8 mouse cellular contexts compared by ENCODE assay signal in genomic region chr5:35138183-35138611, GRCm38 (mm10). TPM values are rescaled to one million over a fixed set of nuclear protein-coding genes. Genes with fewer than 3 reads are reported as not detected.
DNase-seq lines count a peak whose midpoint lies in the region; ATAC-seq and TF ChIP-seq lines count a peak whose summit lies in the region.

No protein-coding gene starts in this region.

- no peak overlapping the region for H3K4me3 ChIP-seq in hindbrain, postnatal 0 days (ENCODE audit: low read length)
- no peak overlapping the region for H3K4me3 ChIP-seq in lung, embryonic 16.5 days (ENCODE audit: low read length)
- H3K4me3 ChIP-seq in kidney, embryonic 15.5 days (replicated peaks), result no peak overlapping the region

- no peaks in the 10 kb centered on the region for H3K36me3 ChIP-seq in hindbrain, postnatal 0 days (ENCODE audit: insufficient read depth, low read length)
- H3K36me3 ChIP-seq in lung, embryonic 16.5 days (ENCODE audit: control insufficient read depth, insufficient read depth, low read length), result no peaks in the 10 kb centered on the region
- H3K36me3 ChIP-seq in kidney, embryonic 15.5 days, result no peaks in the 10 kb centered on the region

- H3K27me3 ChIP-seq in hindbrain, postnatal 0 days (ENCODE audit: insufficient read depth, low read length), result no peaks in the 10 kb centered on the region
- H3K27me3 ChIP-seq in lung, embryonic 16.5 days (ENCODE audit: control insufficient read depth, insufficient read depth, low read depth, low read length), result no peaks in the 10 kb centered on the region
- peaks cover 11% of the 10 kb centered on the region; the same call in 1 of the 2 replicates for H3K27me3 ChIP-seq in kidney, embryonic 15.5 days

- H3K4me1 ChIP-seq in hindbrain, postnatal 0 days (ENCODE audit: insufficient read depth, low read length), result peaks cover 17% of the 10 kb centered on the region
- H3K4me1 ChIP-seq in lung, embryonic 16.5 days (replicated peaks; ENCODE audit: control insufficient read depth, insufficient read depth, low read length), result peaks cover 9% of the 10 kb centered on the region
- H3K4me1 ChIP-seq in kidney, embryonic 15.5 days, result no peaks in the 10 kb centered on the region

- peak; percentile 51 for ATAC-seq in frontal cortex, adult (ENCODE audit: low TSS enrichment)
- peak; percentile 77 for ATAC-seq in hindbrain, postnatal 0 days
- ATAC-seq in lung, embryonic 16.5 days (ENCODE audit: low read depth), result peak; percentile 78
- no peak for ATAC-seq in kidney, embryonic 15.5 days (replicated peaks; ENCODE audit: low FRiP score)
- ATAC-seq in megakaryocyte-erythroid progenitor cell, adult 5-6 weeks (replicated peaks; ENCODE audit: low FRiP score, low TSS enrichment, poor library complexity, severe bottlenecking), result no peak

- WGBS in hindbrain, postnatal 0 days, result 44% methylated on average over 11 of the region's 11 CpGs
- 62% methylated on average over 11 of the region's 11 CpGs for WGBS in lung, embryonic 16.5 days
- WGBS in kidney, embryonic 15.5 days, result 85% methylated on average over 11 of the region's 11 CpGs

- H3K4me2 ChIP-seq in hindbrain, postnatal 0 days (ENCODE audit: low read depth, low read length), result no peak overlapping the region
- no peak overlapping the region for H3K4me2 ChIP-seq in lung, embryonic 16.5 days (ENCODE audit: low read depth, low read length)
- no peak overlapping the region for H3K4me2 ChIP-seq in kidney, embryonic 15.5 days

- TF ChIP-seq CTCF in hindbrain, postnatal 0 days (IDR thresholded peaks at IDR 0.05; ENCODE audit: low read depth), result no peak

- peak overlapping the region; percentile 73 for H3K27ac ChIP-seq in hindbrain, postnatal 0 days
- H3K27ac ChIP-seq in lung, embryonic 16.5 days (ENCODE audit: low read length), result peak overlapping the region; percentile 40
- no peak overlapping the region for H3K27ac ChIP-seq in kidney, embryonic 15.5 days

- no peaks in the 10 kb centered on the region for H3K9me3 ChIP-seq in hindbrain, postnatal 0 days (ENCODE audit: low read length)
- no peaks in the 10 kb centered on the region for H3K9me3 ChIP-seq in lung, embryonic 16.5 days (ENCODE audit: control insufficient read depth, low read length)
- H3K9me3 ChIP-seq in kidney, embryonic 15.5 days (replicated peaks), result no peaks in the 10 kb centered on the region

- H3K9ac ChIP-seq in hindbrain, postnatal 0 days (replicated peaks; ENCODE audit: low read length), result no peak overlapping the region
- no peak overlapping the region for H3K9ac ChIP-seq in lung, embryonic 16.5 days (ENCODE audit: low read length)
- H3K9ac ChIP-seq in kidney, embryonic 15.5 days, result no peak overlapping the region

- DNase-seq in frontal cortex, postnatal 10 days (ENCODE audit: low spot score in 2 of 2), result no peak
- DNase-seq in adrenal gland, postnatal 25 days, result peak; percentile 56
- peak; percentile 73 for DNase-seq in hindbrain, postnatal 0 days (ENCODE audit: low spot score)
- no peak for DNase-seq in urinary bladder, adult 18-20 months (ENCODE audit: low spot score in 2 of 2)

RNA-seq across cellular contexts. Expression of gene Lrpap1, which starts 32.6 kb away (rescaled TPM):
- 105 and 120 TPM in 2 replicates for total RNA-seq in adrenal gland, postnatal 25 days (2021)
- total RNA-seq in hindbrain, postnatal 0 days (2014; rRNA removed), result 97.2 and 99.5 TPM in 2 replicates
- 200 and 205 TPM in 2 replicates for polyA plus RNA-seq in hindbrain, postnatal 0 days (2015; fragmentation: Nextera tagmentation; extraction: Ambion mirVana)
- 171 and 172 TPM in 2 replicates for polyA plus RNA-seq in lung, embryonic 16.5 days (2015; fragmentation: Nextera tagmentation; extraction: Ambion mirVana)
- polyA plus RNA-seq in kidney, embryonic 15.5 days (2015; fragmentation: Nextera tagmentation; extraction: Ambion mirVana), result 174 and 196 TPM in 2 replicates
- 22.9 and 26.7 TPM in 2 replicates for total RNA-seq in megakaryocyte-erythroid progenitor cell, adult 5-6 weeks (2014; fragmentation: Nextera tagmentation)
- 42.8 and 51.0 TPM in 2 replicates for total RNA-seq in megakaryocyte-erythroid progenitor cell, adult 5-6 weeks (2017)

Comparison
In these comparisons a context has a peak if more than half of its experiments do, and no peak if none do; other contexts are left out.
1. ATAC-seq: peak in frontal cortex, adult (single experiment), hindbrain, postnatal 0 days (single experiment) and lung, embryonic 16.5 days (single experiment); none in kidney, embryonic 15.5 days (single experiment) and megakaryocyte-erythroid progenitor cell, adult 5-6 weeks (single experiment).
2. DNase-seq: peak in adrenal gland, postnatal 25 days (single experiment) and hindbrain, postnatal 0 days (single experiment); none in frontal cortex, postnatal 10 days (0 of 2) and urinary bladder, adult 18-20 months (0 of 2).